Mouse (Mus musculus) brown adipose tissue, adult 24 weeks (tissue): ENCODE results near the gene Fars2. TPM values are rescaled to one million over a fixed set of nuclear protein-coding genes. Genes with fewer than 3 reads are reported as not detected.
"Not testable (repeated sequence)": the region's sequence is repeated elsewhere in the genome, so short reads cannot be mapped to it uniquely, and the experiment has no call there.

Experiments
- H3K27ac ChIP-seq: fragments of 200-500 bp; replicated peaks from 2 replicates; pipeline ENCODE4 v1.5.1; 2012; ENCODE audit warnings: low read depth, mild to moderate bottlenecking, low read length
- H3K4me1 ChIP-seq: fragments of 200-500 bp; 2 replicates; pipeline ENCODE4 v1.6.1; 2012; ENCODE audit warnings: low read length, mixed read lengths; ENCODE audit not compliant: control insufficient read depth, insufficient read depth, insufficient read length
- H3K4me3 ChIP-seq: fragments of 200-500 bp; 2 replicates; pipeline ENCODE4 v1.5.1; 2012; ENCODE audit warnings: low read depth, mild to moderate bottlenecking, low read length, moderate library complexity; ENCODE audit not compliant: insufficient read depth
- polyA plus RNA-seq: library from polyadenylated mRNA; stranded (reverse); fragments of >200 nt; gene quantifications from 2 replicates; pipeline ENCODE4 v1.2.4, GENCODE M21; 2012; ENCODE audit not compliant: missing spikeins, insufficient read depth, insufficient read length

Gene Fars2
- polyA plus RNA-seq, 1 experiment: 91.4 TPM

GRCm38 (mm10) chr13:36172981-36173380 lies 55.8 kb downstream of the Fars2 start:
- H3K4me1 ChIP-seq, H3K27ac ChIP-seq, H3K4me3 ChIP-seq: not testable (repeated sequence)

- no peak overlapping the region for H3K4me3 ChIP-seq
- no peaks in the 10 kb centered on the region for H3K4me1 ChIP-seq
Observed at GRCm38 (mm10) chr13:36174101-36174500, 56.9 kb downstream of the Fars2 start.

GRCm38 (mm10) chr13:36174772-36175171 lies 57.6 kb downstream of the Fars2 start:
- H3K27ac ChIP-seq: no peak overlapping the region

More at GRCm38 (mm10) chr13:36174101-36174500, 56.9 kb downstream of the Fars2 start:
- no peak overlapping the region for H3K27ac ChIP-seq

GRCm38 (mm10) chr13:36181231-36181630 lies 64.0 kb downstream of the Fars2 start:
- Histone ChIP-seq H3K4me3 (no peak overlapping the region), H3K27ac (no peak overlapping the region), H3K4me1 (no peaks in the 10 kb centered on the region)

More at GRCm38 (mm10) chr13:36174772-36175171, 57.6 kb downstream of the Fars2 start:
- no peak overlapping the region for H3K4me3 ChIP-seq
- H3K4me1 ChIP-seq: no peaks in the 10 kb centered on the region

GRCm38 (mm10) chr13:36190577-36190976 lies 73.4 kb downstream of the Fars2 start:
- Histone ChIP-seq H3K4me1 (peaks cover 2% of the 10 kb centered on the region; the same call in 1 of the 2 replicates), H3K4me3 (no peak overlapping the region), H3K27ac (no peak overlapping the region)

- Histone ChIP-seq H3K4me1 (peaks cover 2% of the 10 kb centered on the region; the same call in 1 of the 2 replicates), H3K4me3 (no peak overlapping the region), H3K27ac (no peak overlapping the region)
Observed at GRCm38 (mm10) chr13:36193484-36194113, 76.4 kb downstream of the Fars2 start.

GRCm38 (mm10) chr13:36199288-36199687 lies 82.1 kb downstream of the Fars2 start:
- H3K4me1 ChIP-seq: no peaks in the 10 kb centered on the region; the same call in 1 of the 2 replicates
- H3K4me3 ChIP-seq: no peak overlapping the region
- no peak overlapping the region for H3K27ac ChIP-seq

- H3K4me1 ChIP-seq: no peaks in the 10 kb centered on the region; the same call in 1 of the 2 replicates
- no peak overlapping the region for H3K4me3 ChIP-seq
- H3K27ac ChIP-seq: no peak overlapping the region
Observed at GRCm38 (mm10) chr13:36200453-36200852, 83.2 kb downstream of the Fars2 start.

GRCm38 (mm10) chr13:36202496-36202895 lies 85.3 kb downstream of the Fars2 start:
- no peak overlapping the region for H3K4me3 ChIP-seq
- H3K4me1 ChIP-seq: no peaks in the 10 kb centered on the region
- H3K27ac ChIP-seq: no peak overlapping the region

- no peak overlapping the region for H3K27ac ChIP-seq
- H3K4me3 ChIP-seq: no peak overlapping the region
- no peaks in the 10 kb centered on the region for H3K4me1 ChIP-seq
Observed at GRCm38 (mm10) chr13:36203014-36203413, 85.8 kb downstream of the Fars2 start.

GRCm38 (mm10) chr13:36204320-36204719 lies 87.1 kb downstream of the Fars2 start:
- no peak overlapping the region for H3K4me3 ChIP-seq
- no peaks in the 10 kb centered on the region for H3K4me1 ChIP-seq
- no peak overlapping the region for H3K27ac ChIP-seq

GRCm38 (mm10) chr13:36210965-36211364 lies 93.8 kb downstream of the Fars2 start:
- Histone ChIP-seq H3K27ac (no peak overlapping the region), H3K4me1 (no peaks in the 10 kb centered on the region), H3K4me3 (no peak overlapping the region)

GRCm38 (mm10) chr13:36214056-36214455 lies 96.8 kb downstream of the Fars2 start:
- Histone ChIP-seq H3K4me1 (no peaks in the 10 kb centered on the region), H3K4me3 (no peak overlapping the region), H3K27ac (no peak overlapping the region)

- Histone ChIP-seq H3K27ac (no peak overlapping the region), H3K4me3 (no peak overlapping the region)
Observed at GRCm38 (mm10) chr13:36216005-36216404, 98.8 kb downstream of the Fars2 start.

GRCm38 (mm10) chr13:36218347-36218746 lies 101.1 kb downstream of the Fars2 start:
- Histone ChIP-seq H3K4me1 (no peaks in the 10 kb centered on the region), H3K4me3 (no peak overlapping the region), H3K27ac (no peak overlapping the region)

More at GRCm38 (mm10) chr13:36216005-36216404, 98.8 kb downstream of the Fars2 start:
- H3K4me1 ChIP-seq: no peaks in the 10 kb centered on the region

GRCm38 (mm10) chr13:36219506-36219905 lies 102.3 kb downstream of the Fars2 start:
- H3K4me1 ChIP-seq: no peaks in the 10 kb centered on the region
- H3K27ac ChIP-seq: no peak overlapping the region
- no peak overlapping the region for H3K4me3 ChIP-seq
